Comparison of ENCODE assay signal across 9 mouse cellular contexts in genomic region chr19:6277661-6278438, GRCm38 (mm10). TPM values are rescaled to one million over a fixed set of nuclear protein-coding genes. Genes with fewer than 3 reads are reported as not detected.
DNase-seq lines count a peak whose midpoint lies in the region; ATAC-seq lines count a peak whose summit lies in the region.
"Had no signal": no experiment of that assay in that cellular context is flagged by ENCODE, and none has a peak within 500 bp of the region (broad histone marks: within the 10 kb centered on the region; RNA-seq: fewer than 3 reads in every experiment).

No protein-coding gene starts in this region.

- H3K9ac ChIP-seq in limb, embryonic 13.5 days = peak overlapping the region; percentile 89
- peak overlapping the region; percentile 82 for H3K9ac ChIP-seq in midbrain, embryonic 14.5 days (replicated peaks; ENCODE audit: low read length)

- peak; percentile 8; the same call in 1 of the 2 replicates for ATAC-seq in limb, embryonic 13.5 days (ENCODE audit: low FRiP score, low read depth)
- no peak for ATAC-seq in midbrain, embryonic 14.5 days (ENCODE audit: low FRiP score, low TSS enrichment)

- peak overlapping the region; percentile 88 for H3K4me2 ChIP-seq in limb, embryonic 13.5 days (replicated peaks)
- peak overlapping the region; percentile 83 for H3K4me2 ChIP-seq in midbrain, embryonic 14.5 days (ENCODE audit: low read length)

- H3K27ac ChIP-seq in limb, embryonic 13.5 days = peak overlapping the region; percentile 72
- H3K27ac ChIP-seq in midbrain, embryonic 14.5 days (replicated peaks; ENCODE audit: low read depth, low read length) = peak overlapping the region; percentile 78

- peaks cover 37% of the 10 kb centered on the region for H3K36me3 ChIP-seq in limb, embryonic 13.5 days
- H3K36me3 ChIP-seq in midbrain, embryonic 14.5 days (ENCODE audit: control insufficient read depth, insufficient read depth, low read length) = peaks cover 35% of the 10 kb centered on the region

- peak overlapping the region; percentile 87 for H3K4me3 ChIP-seq in limb, embryonic 13.5 days
- peak overlapping the region; percentile 80 for H3K4me3 ChIP-seq in midbrain, embryonic 14.5 days (replicated peaks; ENCODE audit: low read depth, low read length)

- no peaks in the 10 kb centered on the region for H3K9me3 ChIP-seq in limb, embryonic 13.5 days
- no peaks in the 10 kb centered on the region for H3K9me3 ChIP-seq in midbrain, embryonic 14.5 days (ENCODE audit: control insufficient read depth, low read length)

- 4% methylated on average over 10 of the region's 10 CpGs for WGBS in limb, embryonic 13.5 days
- WGBS in midbrain, embryonic 14.5 days = 6% methylated on average over 10 of the region's 10 CpGs

- intact Hi-C loops in heart, postnatal 25 days (cut with DNase I) = no loop called here

- H3K27me3 ChIP-seq in limb, embryonic 13.5 days = no peaks in the 10 kb centered on the region
- no peaks in the 10 kb centered on the region for H3K27me3 ChIP-seq in midbrain, embryonic 14.5 days (ENCODE audit: control insufficient read depth, insufficient read depth, low read length)

- DNase-seq in B cell, adult 2 months = peak; percentile 80 to 81
- peak; percentile 82 for DNase-seq in adrenal gland, adult 8-10 months
- DNase-seq in fat pad, adult 2 months (ENCODE audit: extremely low read depth, low read depth, low spot score) = peak; percentile 99
- peak; percentile 85 for DNase-seq in heart, postnatal 25 days (ENCODE audit: low spot score)
- peak; percentile 55 for DNase-seq in midbrain, embryonic 14.5 days
- DNase-seq in testis, postnatal 10 days (ENCODE audit: low spot score) = peak; percentile 71
- DNase-seq in thymus, postnatal 36 days = no peak

- H3K4me1 ChIP-seq in limb, embryonic 13.5 days = peaks cover 38% of the 10 kb centered on the region
- peaks cover 31% of the 10 kb centered on the region for H3K4me1 ChIP-seq in midbrain, embryonic 14.5 days (ENCODE audit: control insufficient read depth, insufficient read depth, low read length)

RNA-seq across cellular contexts. Expression of gene Ehd1, which starts 1.3 kb away (rescaled TPM):
- 100 to 1,000 TPM in 3 of 4 experiments, 10 to 100 TPM in 1; 90.8 to 130 (median 118) TPM for total RNA-seq in adrenal gland, adult 8-10 months (2022)
- total RNA-seq in heart, postnatal 25 days (2021) = 100 to 1,000 TPM; 119 to 139 TPM
- polyA plus RNA-seq in limb, embryonic 13.5 days (2015; fragmentation: Nextera tagmentation; extraction: Ambion mirVana) = 73.1 and 82.9 TPM in 2 replicates
- 75.0 and 80.1 TPM in 2 replicates for polyA plus RNA-seq in midbrain, embryonic 14.5 days (2014; fragmentation: Nextera tagmentation; extraction: Ambion mirVana)

RNA-seq across cellular contexts. Expression of gene Cdc42bpg, which starts 28.4 kb away (rescaled TPM):
- 10 to 100 TPM; 24.4 to 45.7 (median 38.4) TPM for total RNA-seq in adrenal gland, adult 8-10 months (2022)
- 10 to 100 TPM in 1 of 2 experiments, 1 to 10 TPM in 1; 9.4 to 12.0 TPM for total RNA-seq in heart, postnatal 25 days (2021)
- 0.52 and 0.70 TPM in 2 replicates for polyA plus RNA-seq in limb, embryonic 13.5 days (2015; fragmentation: Nextera tagmentation; extraction: Ambion mirVana)
- 0.43 and 1.3 TPM in 2 replicates for polyA plus RNA-seq in midbrain, embryonic 14.5 days (2014; fragmentation: Nextera tagmentation; extraction: Ambion mirVana)

RNA-seq across cellular contexts. Expression of gene Atg2a, which starts 36.4 kb away (rescaled TPM):
- 10 to 100 TPM; 38.6 to 57.9 (median 48.3) TPM for total RNA-seq in adrenal gland, adult 8-10 months (2022)
- 10 to 100 TPM; 22.0 to 22.2 TPM for total RNA-seq in heart, postnatal 25 days (2021)
- 8.6 and 10.7 TPM in 2 replicates for polyA plus RNA-seq in limb, embryonic 13.5 days (2015; fragmentation: Nextera tagmentation; extraction: Ambion mirVana)
- polyA plus RNA-seq in midbrain, embryonic 14.5 days (2014; fragmentation: Nextera tagmentation; extraction: Ambion mirVana) = 13.7 and 15.4 TPM in 2 replicates

RNA-seq across cellular contexts. Expression of gene Ppp2r5b, which starts 42.2 kb away (rescaled TPM):
- 100 to 1,000 TPM; 103 to 160 (median 124) TPM for total RNA-seq in adrenal gland, adult 8-10 months (2022)
- total RNA-seq in heart, postnatal 25 days (2021) = 10 to 100 TPM; 33.6 to 38.0 TPM
- polyA plus RNA-seq in limb, embryonic 13.5 days (2015; fragmentation: Nextera tagmentation; extraction: Ambion mirVana) = 23.9 and 29.0 TPM in 2 replicates
- 117 and 142 TPM in 2 replicates for polyA plus RNA-seq in midbrain, embryonic 14.5 days (2014; fragmentation: Nextera tagmentation; extraction: Ambion mirVana)

RNA-seq across cellular contexts. Expression of gene Gpha2, which starts 51.7 kb away (rescaled TPM):
- 10 to 100 TPM; 23.4 to 37.6 (median 29.4) TPM for total RNA-seq in adrenal gland, adult 8-10 months (2022)
- not detected for total RNA-seq in heart, postnatal 25 days (2021)
- 3.1 and 4.2 TPM in 2 replicates for polyA plus RNA-seq in limb, embryonic 13.5 days (2015; fragmentation: Nextera tagmentation; extraction: Ambion mirVana)
- not detected in 2 replicates for polyA plus RNA-seq in midbrain, embryonic 14.5 days (2014; fragmentation: Nextera tagmentation; extraction: Ambion mirVana)
- total RNA-seq: left cerebral cortex, postnatal 10 days had no signal

Comparison
In these comparisons a context has a peak if more than half of its experiments do, and no peak if none do; other contexts are left out.
1. DNase-seq: peak in B cell, adult 2 months (2 of 2), adrenal gland, adult 8-10 months (single experiment), fat pad, adult 2 months (single experiment), heart, postnatal 25 days (single experiment), midbrain, embryonic 14.5 days (single experiment) and testis, postnatal 10 days (single experiment); none in thymus, postnatal 36 days (0 of 2).